Mouse (Mus musculus): Measurements from ENCODE around the gene Sgip1.

DNA sequence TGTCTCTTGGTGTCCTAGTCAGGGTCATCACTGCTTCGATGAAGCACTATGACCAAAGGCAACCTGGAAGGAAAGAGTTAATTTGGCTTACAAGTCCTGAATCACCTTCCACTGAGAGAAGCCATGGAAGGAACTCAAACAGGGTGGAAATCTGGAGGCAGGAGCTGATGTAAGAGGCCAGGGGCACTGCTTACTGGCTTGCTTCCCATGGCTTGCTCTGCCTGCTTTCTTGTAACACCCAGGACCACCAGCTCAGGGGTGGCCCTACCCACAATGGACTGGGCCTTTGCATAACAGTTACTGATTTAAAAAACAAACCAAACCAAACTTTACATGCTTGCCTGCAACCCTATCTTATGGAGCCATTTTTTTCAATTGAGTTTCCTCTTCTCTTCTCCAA, 177.1 kb downstream of the Sgip1 start:
- TF ChIP-seq CTCF (conservative IDR thresholded peaks at IDR 0.05; ENCODE audit: low read length) (no peak), POU5F1 (IDR thresholded peaks at IDR 0.05; ENCODE audit: borderline replicate concordance, low read length) (no peak)
